Mouse (Mus musculus) heart, embryonic 15.5 days (tissue): ENCODE results near the gene 1190005I06Rik. TPM values are rescaled to one million over a fixed set of nuclear protein-coding genes. Genes with fewer than 3 reads are reported as not detected.
A peak's percentile ranks its signal among the peaks of the same experiment; 100 is the strongest.

Experiments
- ATAC-seq: fragments of 200-750 bp; cut with Nextera tagmentation; replicated peaks from 2 replicates; pipeline ENCODE4 v1.8.0; 2017; ENCODE audit warnings: low read depth, moderate TSS enrichment; ENCODE audit not compliant: insufficient number of reproducible peaks, insufficient read depth, low FRiP score
- H3K27ac ChIP-seq: fragments of 300-500 bp; sonication (generic); 2 replicates; pipeline ENCODE4 v1.5.1; 2015; ENCODE audit warnings: mild to moderate bottlenecking, inconsistent platforms
- H3K27me3 ChIP-seq: fragments of 300-500 bp; sonication (generic); 2 replicates; pipeline ENCODE4 v1.6.1; 2015; ENCODE audit warnings: inconsistent platforms
- H3K36me3 ChIP-seq: fragments of 300-500 bp; sonication (generic); 2 replicates; pipeline ENCODE4 v1.6.1; 2015; ENCODE audit warnings: mild to moderate bottlenecking, inconsistent platforms
- H3K4me1 ChIP-seq: fragments of 300-500 bp; sonication (generic); replicated peaks from 2 replicates; pipeline ENCODE4 v1.6.1; 2015; ENCODE audit warnings: inconsistent platforms
- H3K4me2 ChIP-seq: fragments of 300-500 bp; sonication (generic); 2 replicates; pipeline ENCODE4 v1.6.1; 2015; ENCODE audit warnings: inconsistent platforms, mild to moderate bottlenecking, moderate library complexity
- H3K4me3 ChIP-seq: fragments of 300-500 bp; sonication (generic); 2 replicates; pipeline ENCODE4 v1.5.1; 2015; ENCODE audit warnings: mild to moderate bottlenecking, inconsistent platforms
- H3K9ac ChIP-seq: fragments of 300-500 bp; sonication (generic); 2 replicates; pipeline ENCODE4 v1.6.1; 2015; ENCODE audit warnings: mild to moderate bottlenecking, inconsistent platforms
- H3K9me3 ChIP-seq: fragments of 300-500 bp; sonication (generic); replicated peaks from 2 replicates; pipeline ENCODE4 v1.6.1; 2016; ENCODE audit warnings: inconsistent platforms
- WGBS: fragments of 180-500 bp; shearing (Covaris S2); methylation state at CpG from one replicate; pipeline ENCODE4 v1.1.7; 2015; ENCODE audit warnings: mixed read lengths; 5-methylcytosine and 5-hydroxymethylcytosine counted together
- polyA plus RNA-seq: library from polyadenylated mRNA; unstranded; fragments of >200 nt; fragmentation: Nextera tagmentation; extraction: Ambion mirVana; gene quantifications from 2 replicates; pipeline ENCODE4 v1.2.1, GENCODE M21; 2015

1190005I06Rik gene
- polyA plus RNA-seq, 1 experiment from 2014 or later, result 3.0 TPM

- Histone ChIP-seq H3K27ac (no peak overlapping the region), H3K36me3 (peaks cover 94% of the 10 kb centered on the region), H3K4me1 (peaks cover 29% of the 10 kb centered on the region), H3K9me3 (no peaks in the 10 kb centered on the region), H3K9ac (no peak overlapping the region), H3K4me2 (no peak overlapping the region), H3K4me3 (no peak overlapping the region), H3K27me3 (no peaks in the 10 kb centered on the region)
- 72% methylated on average over 21 of the region's 21 CpGs for WGBS
- ATAC-seq, result no peak
Measured at GRCm38 (mm10) chr8:120572534-120572933, 74.9 kb downstream of the 1190005I06Rik start.

- 80% methylated on average over 8 of the region's 8 CpGs for WGBS
- no peaks in the 10 kb centered on the region for H3K9me3 ChIP-seq
Measured at GRCm38 (mm10) chr8:120571561-120571960, 75.9 kb downstream of the 1190005I06Rik start.

GRCm38 (mm10) chr8:120569939-120570715 lies 77.3 kb downstream of the 1190005I06Rik start:
- no peak overlapping the region for H3K4me2 ChIP-seq
- no peak overlapping the region for H3K9ac ChIP-seq
- H3K27me3 ChIP-seq, result no peaks in the 10 kb centered on the region
- no peak overlapping the region; the same call in none of the 2 replicates for H3K27ac ChIP-seq
- no peaks in the 10 kb centered on the region for H3K9me3 ChIP-seq
- H3K4me3 ChIP-seq, result no peak overlapping the region
- WGBS, result 51% methylated on average over 13 of the region's 13 CpGs
- H3K4me1 ChIP-seq, result peaks cover 34% of the 10 kb centered on the region
- no peak for ATAC-seq
- H3K36me3 ChIP-seq, result peaks cover 86% of the 10 kb centered on the region

More at GRCm38 (mm10) chr8:120571561-120571960, 75.9 kb downstream of the 1190005I06Rik start:
- H3K36me3 ChIP-seq, result peaks cover 94% of the 10 kb centered on the region
- peaks cover 32% of the 10 kb centered on the region for H3K4me1 ChIP-seq
- H3K4me3 ChIP-seq, result no peak overlapping the region
- no peak overlapping the region for H3K4me2 ChIP-seq
- no peaks in the 10 kb centered on the region for H3K27me3 ChIP-seq
- ATAC-seq, result no peak
- H3K9ac ChIP-seq, result no peak overlapping the region
- H3K27ac ChIP-seq, result no peak overlapping the region

GRCm38 (mm10) chr8:120569123-120569522 lies 78.3 kb downstream of the 1190005I06Rik start:
- H3K9me3 ChIP-seq, result no peaks in the 10 kb centered on the region
- ATAC-seq, result no peak
- no peak overlapping the region for H3K27ac ChIP-seq
- H3K4me1 ChIP-seq, result peaks cover 35% of the 10 kb centered on the region
- peaks cover 76% of the 10 kb centered on the region for H3K36me3 ChIP-seq
- no peaks in the 10 kb centered on the region for H3K27me3 ChIP-seq
- WGBS, result 93% methylated on average over 17 of the region's 17 CpGs
- no peak overlapping the region for H3K4me3 ChIP-seq
- no peak overlapping the region for H3K9ac ChIP-seq
- H3K4me2 ChIP-seq, result no peak overlapping the region

GRCm38 (mm10) chr8:120568164-120568798 lies 79.2 kb downstream of the 1190005I06Rik start:
- no peak for ATAC-seq
- no peaks in the 10 kb centered on the region for H3K27me3 ChIP-seq
- peaks cover 68% of the 10 kb centered on the region for H3K36me3 ChIP-seq
- H3K4me3 ChIP-seq, result no peak overlapping the region
- H3K9ac ChIP-seq, result no peak overlapping the region
- WGBS, result 96% methylated on average over 37 of the region's 37 CpGs
- H3K4me2 ChIP-seq, result no peak overlapping the region
- peaks cover 44% of the 10 kb centered on the region for H3K4me1 ChIP-seq
- no peak overlapping the region for H3K27ac ChIP-seq
- no peaks in the 10 kb centered on the region for H3K9me3 ChIP-seq

GRCm38 (mm10) chr8:120567731-120568130 lies 79.7 kb downstream of the 1190005I06Rik start:
- Histone ChIP-seq H3K27me3 (no peaks in the 10 kb centered on the region), H3K36me3 (peaks cover 62% of the 10 kb centered on the region), H3K9me3 (no peaks in the 10 kb centered on the region), H3K4me3 (no peak overlapping the region), H3K4me1 (peaks cover 49% of the 10 kb centered on the region), H3K9ac (no peak overlapping the region), H3K4me2 (no peak overlapping the region), H3K27ac (no peak overlapping the region)
- no peak for ATAC-seq
- 96% methylated on average over 17 of the region's 17 CpGs for WGBS

- Histone ChIP-seq H3K27ac (no peak overlapping the region), H3K9ac (no peak overlapping the region), H3K4me2 (no peak overlapping the region), H3K4me1 (peaks cover 60% of the 10 kb centered on the region), H3K36me3 (peaks cover 52% of the 10 kb centered on the region), H3K27me3 (no peaks in the 10 kb centered on the region), H3K9me3 (no peaks in the 10 kb centered on the region), H3K4me3 (no peak overlapping the region)
- no peak for ATAC-seq
- WGBS, result 76% methylated on average over 8 of the region's 8 CpGs
Measured at GRCm38 (mm10) chr8:120566681-120567080, 80.8 kb downstream of the 1190005I06Rik start.

GRCm38 (mm10) chr8:120565151-120565711 lies 82.2 kb downstream of the 1190005I06Rik start:
- no peaks in the 10 kb centered on the region for H3K27me3 ChIP-seq
- H3K4me3 ChIP-seq, result no peak overlapping the region
- ATAC-seq, result no peak
- H3K9ac ChIP-seq, result 0 out of 2 replicates have a peak overlapping the region, but pooled peaks have one; percentile 8
- peak overlapping the region; percentile 89 for H3K27ac ChIP-seq
- no peaks in the 10 kb centered on the region for H3K9me3 ChIP-seq
- peaks cover 67% of the 10 kb centered on the region for H3K4me1 ChIP-seq
- peaks cover 39% of the 10 kb centered on the region for H3K36me3 ChIP-seq
- 47% methylated on average over 7 of the region's 7 CpGs for WGBS
- H3K4me2 ChIP-seq, result no peak overlapping the region

GRCm38 (mm10) chr8:120563851-120564837 lies 83.3 kb downstream of the 1190005I06Rik start:
- 11% methylated on average over 20 of the region's 20 CpGs for WGBS
- peaks cover 72% of the 10 kb centered on the region for H3K4me1 ChIP-seq
- peak overlapping the region; percentile 37 for H3K4me2 ChIP-seq
- H3K4me3 ChIP-seq, result no peak overlapping the region
- no peaks in the 10 kb centered on the region for H3K9me3 ChIP-seq
- peak; percentile 71 for ATAC-seq
- peaks cover 33% of the 10 kb centered on the region for H3K36me3 ChIP-seq
- peak overlapping the region; percentile 89 for H3K27ac ChIP-seq
- no peaks in the 10 kb centered on the region for H3K27me3 ChIP-seq
- H3K9ac ChIP-seq, result 0 out of 2 replicates have a peak overlapping the region, but pooled peaks have one; percentile 25

- Histone ChIP-seq H3K27ac (peak overlapping the region; percentile 89), H3K9me3 (no peaks in the 10 kb centered on the region), H3K36me3 (peaks cover 28% of the 10 kb centered on the region), H3K9ac (peak overlapping the region; percentile 25), H3K4me2 (peak overlapping the region; percentile 37), H3K27me3 (no peaks in the 10 kb centered on the region), H3K4me3 (no peak overlapping the region), H3K4me1 (peaks cover 80% of the 10 kb centered on the region)
- ATAC-seq, result peak; percentile 0; the same call in 1 of the 2 replicates
- whole genome bisulfite sequencing, result 15% methylated on average over 8 of the region's 8 CpGs
Measured at GRCm38 (mm10) chr8:120563348-120563724, 84.1 kb downstream of the 1190005I06Rik start.
